Mouse (Mus musculus): ENCODE results near the gene Mafk. TPM values are rescaled to one million over a fixed set of nuclear protein-coding genes. Genes with fewer than 3 reads are reported as not detected.

The Mafk gene
- total RNA-seq, 2 experiments from 2014 or later: 8.9 to 11.7 TPM

DNA sequence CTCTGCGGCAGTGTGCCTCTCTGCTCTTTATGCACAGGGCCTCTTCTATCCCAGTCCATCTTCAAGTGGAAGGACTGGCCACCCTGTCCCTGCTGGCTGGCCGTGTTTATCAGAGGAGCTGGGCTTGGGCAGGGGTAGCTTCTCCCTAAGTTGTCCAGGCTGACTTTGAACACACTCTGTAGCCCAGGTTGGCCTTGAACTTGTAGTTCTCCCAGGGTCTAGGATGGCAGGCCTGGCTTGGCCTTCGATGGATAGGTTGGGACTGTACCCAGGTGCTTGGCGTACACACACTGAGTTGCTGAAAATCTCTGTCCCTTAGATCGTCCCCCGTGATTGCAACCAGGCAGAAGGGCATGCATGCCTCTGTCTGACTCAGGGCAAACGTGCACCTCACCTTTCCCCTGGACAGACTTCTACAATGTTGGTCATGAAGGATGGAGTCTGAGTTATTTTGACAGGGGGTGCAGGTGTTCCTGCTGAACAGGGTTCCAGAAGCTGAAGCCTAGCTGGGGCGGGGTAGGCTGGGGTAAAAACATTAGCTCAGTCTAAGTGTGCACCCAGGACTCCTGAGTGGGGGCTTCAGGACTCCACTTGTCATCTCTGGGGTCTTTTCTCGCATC lies 4.8 kb downstream of the Mafk start:
- no peak for DNase-seq (ENCODE audit: low spot score in 2 of 2)

DNA sequence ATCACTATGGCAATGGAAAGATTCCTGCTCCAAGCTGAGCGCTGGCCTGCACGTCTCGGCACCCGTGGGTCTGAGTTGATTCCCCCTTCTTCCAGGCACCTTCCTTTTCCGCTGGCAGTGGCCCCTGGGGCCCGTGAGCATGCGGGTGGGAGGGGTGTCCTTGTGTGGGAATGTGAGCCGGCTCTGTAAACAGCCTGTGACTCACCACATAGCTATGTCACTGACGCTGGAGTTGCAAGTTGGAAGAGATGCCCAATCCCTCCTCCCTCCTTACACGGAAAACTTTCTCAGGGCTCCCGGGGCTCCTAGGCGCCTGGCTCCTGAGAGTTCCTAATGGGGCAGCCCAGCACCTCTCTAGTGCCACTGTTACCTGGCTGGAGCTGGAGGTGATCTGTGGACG lies 5.6 kb downstream of the Mafk start:
- peak; percentile 50 to 82 for DNase-seq (ENCODE audit: low spot score in 2 of 2)

DNA sequence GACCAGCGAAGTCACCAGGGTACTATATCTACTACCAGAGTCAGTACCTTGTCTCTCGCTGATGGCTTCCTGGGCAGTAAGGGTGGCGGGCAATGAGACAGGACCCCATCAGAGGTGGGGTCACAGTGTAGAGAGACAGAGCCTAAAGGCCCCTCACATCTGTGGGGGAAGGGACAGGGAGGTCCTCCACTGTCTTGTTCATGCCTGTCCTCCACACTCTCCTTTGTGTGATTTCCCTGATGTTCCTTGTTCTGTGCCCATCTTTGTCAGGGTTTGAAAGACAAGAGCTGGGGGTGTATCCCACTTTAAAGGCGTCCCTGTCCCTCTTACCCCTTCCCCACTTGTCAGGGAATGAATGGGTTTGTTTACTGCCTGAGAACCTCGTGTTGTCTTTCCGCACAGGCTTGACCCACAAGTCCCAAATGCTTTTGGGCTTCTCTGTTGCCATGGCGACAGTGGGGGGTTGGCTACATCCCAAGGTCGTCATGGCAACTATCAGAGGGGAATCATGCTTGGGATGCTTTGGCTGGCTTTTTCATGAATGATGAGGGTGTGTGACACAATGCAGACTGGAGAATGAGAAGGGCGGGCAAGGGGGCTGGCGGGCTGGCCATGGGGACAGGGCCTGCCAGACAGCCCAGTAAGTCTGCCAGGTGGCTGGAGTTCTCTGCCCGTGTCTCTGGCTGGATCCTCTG lies 6.3 kb downstream of the Mafk start:
- peak; percentile 73 to 76 for DNase-seq (ENCODE audit: low spot score in 2 of 2)

DNA sequence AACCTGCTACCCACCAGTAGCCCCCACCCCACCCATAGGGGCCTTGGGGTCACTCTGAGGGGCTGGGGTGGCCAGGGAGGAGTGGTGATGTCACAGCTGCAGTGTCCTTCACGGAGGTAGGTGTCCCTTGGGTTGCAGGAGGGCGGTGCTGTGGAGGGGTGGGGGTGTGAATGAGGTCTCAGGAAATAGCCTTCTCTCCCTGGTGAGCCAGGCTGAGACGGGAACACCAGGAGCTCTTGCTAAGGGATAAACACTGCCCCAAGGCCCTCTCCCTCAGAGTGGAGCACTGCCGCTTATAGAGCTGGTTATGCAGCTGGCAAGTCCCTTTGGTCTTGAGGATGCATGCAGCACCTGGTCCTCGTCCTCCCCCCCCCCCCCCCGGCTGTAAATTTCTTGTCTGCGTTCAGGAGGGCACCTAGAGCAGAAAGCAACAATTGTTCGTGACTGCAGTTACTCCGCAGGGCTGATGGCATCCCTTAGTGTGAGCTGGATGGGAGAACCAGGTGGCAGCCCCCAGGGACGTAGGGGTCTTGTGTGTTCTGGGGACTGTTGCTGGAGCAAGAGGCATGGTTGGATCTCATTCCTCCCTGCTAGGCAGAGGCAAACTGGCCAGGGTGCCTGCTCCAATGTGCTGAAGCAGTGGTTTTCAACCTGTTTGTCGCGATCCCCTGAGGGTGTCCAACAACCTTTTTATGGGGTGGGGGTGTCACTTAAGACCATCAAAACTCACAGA lies 7.0 kb downstream of the Mafk start:
- DNase-seq (ENCODE audit: low spot score in 2 of 2): no peak

DNA sequence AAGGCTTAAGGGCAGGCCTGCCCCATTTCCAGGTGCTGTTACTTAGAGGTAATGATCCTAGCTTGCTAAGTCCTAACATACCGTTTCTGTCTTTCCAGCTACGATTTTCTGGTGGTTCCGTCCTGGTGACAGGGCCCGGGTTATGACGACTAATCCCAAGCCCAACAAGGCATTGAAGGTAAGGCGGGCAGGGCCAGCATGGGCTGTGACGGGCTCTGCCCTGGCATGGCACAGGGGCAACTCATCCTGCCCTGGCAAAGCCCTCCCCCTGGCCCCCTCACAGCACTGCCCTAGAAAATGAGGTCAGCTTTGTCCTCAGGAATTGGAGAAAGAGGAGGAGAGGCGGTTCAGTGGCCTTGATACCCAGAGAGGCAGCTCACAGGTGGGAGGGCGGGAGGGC lies 7.7 kb downstream of the Mafk start:
- DNase-seq (ENCODE audit: low spot score in 2 of 2): peak in 1 of 2 experiments; percentile 9

DNA sequence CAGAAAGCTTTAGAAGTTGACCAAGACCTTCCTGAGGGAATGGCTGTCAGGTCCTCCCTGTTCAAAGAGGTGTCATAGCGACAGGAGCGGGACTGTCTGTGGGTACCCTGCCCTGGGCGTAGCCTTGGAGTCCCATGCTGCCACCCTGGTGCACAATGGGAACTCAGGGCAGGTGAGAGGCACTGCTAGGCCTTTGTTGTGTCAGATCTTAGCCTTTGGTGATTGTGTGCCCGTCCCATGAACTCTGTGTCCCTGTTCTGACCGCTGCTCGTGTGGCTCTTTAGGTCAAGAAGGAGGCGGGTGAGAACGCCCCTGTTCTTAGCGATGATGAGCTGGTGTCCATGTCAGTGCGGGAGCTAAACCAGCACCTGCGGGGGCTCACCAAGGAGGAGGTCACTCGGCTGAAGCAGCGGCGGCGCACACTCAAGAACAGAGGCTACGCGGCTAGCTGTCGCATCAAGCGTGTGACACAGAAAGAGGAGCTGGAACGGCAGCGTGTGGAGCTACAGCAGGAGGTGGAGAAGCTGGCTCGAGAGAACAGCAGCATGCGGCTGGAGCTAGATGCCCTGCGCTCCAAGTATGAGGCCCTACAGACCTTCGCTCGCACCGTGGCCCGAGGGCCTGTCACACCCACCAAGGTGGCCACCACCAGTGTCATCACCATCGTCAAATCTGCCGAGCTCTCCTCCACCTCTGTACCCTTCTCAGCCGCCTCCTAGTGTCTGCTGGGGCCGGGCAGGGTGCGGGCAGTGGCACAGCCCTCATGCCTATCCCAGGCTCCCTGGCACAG lies 8.7 kb downstream of the Mafk start:
- no peak for DNase-seq (ENCODE audit: low spot score in 2 of 2)

DNA sequence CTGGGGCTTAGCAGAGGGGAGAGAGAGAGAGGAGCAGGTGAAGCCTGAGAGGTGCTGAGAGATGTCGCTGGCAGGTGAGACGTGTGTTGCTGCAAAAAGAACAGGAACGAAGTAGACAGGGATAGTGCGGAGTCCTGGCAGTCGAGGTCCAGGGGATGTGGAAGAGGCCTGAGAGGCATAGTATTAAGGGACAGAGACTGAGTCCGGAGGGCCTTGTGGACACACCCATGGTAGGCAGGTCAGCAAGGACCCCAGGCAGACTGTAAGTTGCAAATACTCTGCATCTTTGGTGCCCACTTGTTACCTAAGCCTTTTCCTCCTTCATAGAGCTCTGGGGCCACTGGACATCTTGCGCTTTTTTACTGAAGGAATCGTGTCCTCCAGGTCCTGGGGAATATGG lies 9.9 kb downstream of the Mafk start:
- no peak for DNase-seq (ENCODE audit: low spot score in 2 of 2)

DNA sequence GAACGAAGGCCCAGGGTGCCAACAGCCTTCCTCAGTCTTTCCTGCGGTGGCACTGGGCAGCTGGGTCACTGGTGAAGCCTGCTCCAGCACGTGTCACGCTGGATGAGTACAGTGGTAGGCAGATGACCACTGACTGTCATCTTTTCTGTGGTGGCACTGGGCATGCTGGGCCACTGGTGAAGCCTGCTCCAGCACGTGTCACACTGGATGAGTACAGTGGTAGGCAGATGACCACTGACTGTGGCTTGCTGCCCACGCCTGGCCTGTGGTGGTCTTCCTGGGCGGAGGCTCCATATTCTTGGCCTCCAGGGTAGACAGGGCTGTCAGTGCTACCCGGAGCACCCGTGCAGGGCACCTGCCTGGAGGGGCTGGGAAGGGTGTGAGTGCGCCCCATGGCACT lies 10.6 kb downstream of the Mafk start:
- no peak for DNase-seq (ENCODE audit: low spot score in 2 of 2)

DNA sequence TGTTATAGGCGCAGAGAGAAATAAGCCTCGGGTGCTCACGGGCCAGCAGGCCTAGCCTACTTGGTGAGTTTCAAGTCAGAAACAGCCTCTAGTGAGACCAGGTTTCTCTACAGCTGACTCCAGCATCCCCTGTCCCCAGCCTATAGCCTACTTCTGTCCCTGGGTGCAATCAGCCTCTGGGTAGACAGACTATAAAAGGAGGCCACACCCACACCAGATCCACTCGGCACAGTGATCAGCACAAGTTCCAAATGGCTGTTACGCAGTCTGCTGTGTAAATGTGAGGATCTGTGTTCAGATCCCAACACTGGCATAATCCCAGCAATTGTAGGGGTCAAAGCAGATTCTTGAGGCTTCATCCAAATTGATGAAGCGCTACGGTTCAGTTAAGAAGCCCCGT lies 11.9 kb downstream of the Mafk start:
- DNase-seq (ENCODE audit: low spot score in 2 of 2): no peak

DNA sequence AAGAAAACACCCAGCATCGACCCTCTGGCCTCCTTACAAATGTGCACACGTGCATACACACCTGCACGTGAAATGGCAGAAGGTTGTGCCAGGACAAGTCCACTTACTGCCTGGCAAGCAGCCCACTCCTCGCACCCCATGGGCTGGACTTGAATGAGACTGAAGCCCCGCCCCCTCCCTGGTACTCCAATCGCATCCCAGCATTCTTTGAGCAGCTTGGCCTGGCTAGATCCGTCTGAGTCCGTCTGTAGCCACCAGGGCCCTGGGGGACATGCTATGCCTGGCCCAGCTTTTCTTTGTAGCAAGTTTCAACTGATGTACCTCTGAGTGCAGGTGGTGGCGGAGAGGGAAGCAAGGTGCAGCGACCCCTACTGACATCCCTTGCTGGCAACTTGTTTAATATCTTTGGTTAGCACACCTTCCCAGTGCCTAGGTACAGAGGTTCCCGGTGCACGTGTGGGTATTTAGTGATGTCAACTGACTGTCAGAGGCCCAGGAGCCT lies 12.3 kb downstream of the Mafk start:
- peak in 1 of 2 experiments; percentile 47 for DNase-seq (ENCODE audit: low spot score in 2 of 2)

DNA sequence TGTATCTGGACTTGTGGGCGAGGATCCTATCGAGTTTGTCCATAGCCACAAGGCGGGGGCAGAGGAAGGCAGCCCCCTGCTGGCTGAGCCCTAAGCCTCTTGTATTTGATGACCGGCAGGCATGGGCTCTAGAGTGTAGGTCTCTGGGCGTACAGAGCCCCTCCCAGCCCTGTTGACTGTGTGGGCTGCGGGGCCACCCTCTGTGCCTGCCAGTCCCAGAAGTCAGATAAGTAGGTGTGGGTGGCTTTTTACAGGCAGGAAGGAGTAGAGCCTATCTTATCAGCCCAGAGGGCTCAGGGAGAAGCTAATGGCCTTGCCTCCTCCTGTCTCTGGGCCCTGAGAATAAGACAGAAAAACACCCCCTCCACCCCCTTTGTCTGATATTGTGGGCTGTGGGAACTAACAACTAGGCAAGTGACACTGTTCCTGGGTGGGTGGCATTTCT lies 12.8 kb downstream of the Mafk start:
- no peak for DNase-seq (ENCODE audit: low spot score in 2 of 2)

DNA sequence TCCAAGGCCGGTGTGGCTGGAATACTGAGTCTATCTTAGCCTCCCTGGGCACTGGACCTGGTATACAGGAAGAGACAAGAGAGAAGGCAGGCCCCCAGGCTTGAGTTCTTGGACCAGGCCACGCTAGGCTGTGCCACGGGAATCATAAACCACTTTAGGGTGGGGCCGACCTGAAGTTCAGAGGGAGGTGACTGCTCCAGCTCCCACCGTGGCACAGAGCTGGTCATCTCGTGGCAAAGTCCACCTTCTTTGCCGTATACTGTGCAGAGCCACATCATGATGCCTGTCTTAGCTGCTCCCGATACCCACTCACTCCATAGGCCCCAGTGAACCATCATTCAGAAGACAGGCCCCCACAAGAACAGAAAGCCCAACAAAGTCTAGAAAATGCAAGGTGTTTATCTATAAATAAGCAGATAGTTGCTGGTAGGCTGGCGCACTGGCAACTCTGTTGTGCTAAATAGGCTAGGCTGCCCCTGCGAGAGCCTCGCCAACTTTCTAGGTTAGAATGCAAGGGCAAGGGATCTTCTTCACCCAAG lies 13.3 kb downstream of the Mafk start:
- DNase-seq (ENCODE audit: low spot score in 2 of 2): no peak

DNA sequence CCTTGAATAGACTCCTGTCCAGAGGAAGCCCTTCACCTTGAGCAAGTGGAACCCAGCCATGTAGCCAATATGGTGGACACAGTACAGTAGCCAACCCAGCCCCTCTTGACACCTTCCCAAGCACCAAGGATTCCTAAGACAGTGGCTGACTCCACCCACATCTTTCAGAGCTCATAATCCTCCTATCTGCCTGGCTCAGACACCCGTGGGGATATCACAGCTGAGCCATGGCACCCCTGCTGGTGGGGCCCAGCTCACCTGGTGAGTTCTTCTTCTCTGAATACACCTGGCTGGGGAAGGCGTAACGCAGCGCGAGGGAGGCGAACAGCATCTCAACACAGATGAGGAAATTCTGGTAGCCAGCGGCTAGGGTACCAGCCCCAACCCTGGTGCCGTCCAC lies 14.6 kb downstream of the Mafk start:
- peak in 1 of 2 experiments; percentile 9 for DNase-seq (ENCODE audit: low spot score in 2 of 2)

DNA sequence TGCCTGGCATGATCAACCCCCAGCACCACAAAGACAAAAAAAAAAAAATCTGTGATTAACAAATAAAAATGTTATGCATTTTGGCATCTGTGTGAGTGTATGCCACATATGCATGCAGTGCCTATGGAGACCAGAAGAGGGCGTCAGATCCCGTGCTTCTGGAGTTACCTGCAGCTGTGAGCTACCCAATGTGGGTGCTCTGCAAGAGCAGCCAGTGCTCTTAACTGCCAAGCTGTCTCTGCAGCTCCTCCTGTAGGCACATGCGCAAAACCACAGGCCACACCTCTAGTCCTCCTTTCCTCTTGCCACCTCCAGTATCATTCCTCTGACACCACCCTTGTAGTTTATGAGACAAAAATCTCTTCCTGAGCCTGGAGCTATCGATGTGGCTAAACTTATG lies 18.1 kb downstream of the Mafk start:
- DNase-seq (ENCODE audit: low spot score in 2 of 2): no peak

DNA sequence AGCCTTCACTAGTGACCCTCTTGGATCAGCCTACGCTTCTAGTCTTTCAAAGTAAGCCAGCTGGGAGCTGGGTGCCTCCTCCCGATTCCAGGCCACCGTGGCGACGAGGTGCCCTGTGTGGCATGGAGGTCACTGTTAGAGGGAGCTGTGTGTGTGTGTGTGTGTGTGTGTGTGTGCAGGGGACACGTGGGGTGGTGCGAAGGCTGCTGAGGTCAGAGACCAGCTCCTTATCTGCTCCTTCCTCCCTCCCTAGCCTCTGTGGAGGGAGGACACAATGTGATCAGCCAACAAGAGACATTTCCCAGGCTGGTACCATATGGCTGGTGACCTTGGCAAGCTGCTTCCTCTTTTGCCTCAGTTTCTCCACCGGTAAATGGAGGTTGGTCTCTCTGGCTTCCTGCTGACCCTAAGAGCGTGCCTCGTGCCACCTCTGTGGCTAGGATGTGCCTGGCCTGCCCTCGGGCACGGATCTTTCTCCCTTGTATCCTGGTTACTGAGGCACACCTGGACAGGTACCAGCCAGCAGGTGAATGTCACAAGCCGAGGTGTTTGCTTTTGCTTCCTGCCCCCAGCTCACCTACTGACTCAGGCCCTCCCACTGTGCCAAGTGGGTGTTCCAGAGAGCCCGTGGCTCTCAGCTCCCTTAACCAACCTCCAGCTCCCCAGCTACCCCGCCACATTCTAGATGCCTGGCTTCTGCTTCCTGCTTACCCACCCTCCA lies 20.5 kb downstream of the Mafk start:
- DNase-seq (ENCODE audit: low spot score in 2 of 2): no peak

DNA sequence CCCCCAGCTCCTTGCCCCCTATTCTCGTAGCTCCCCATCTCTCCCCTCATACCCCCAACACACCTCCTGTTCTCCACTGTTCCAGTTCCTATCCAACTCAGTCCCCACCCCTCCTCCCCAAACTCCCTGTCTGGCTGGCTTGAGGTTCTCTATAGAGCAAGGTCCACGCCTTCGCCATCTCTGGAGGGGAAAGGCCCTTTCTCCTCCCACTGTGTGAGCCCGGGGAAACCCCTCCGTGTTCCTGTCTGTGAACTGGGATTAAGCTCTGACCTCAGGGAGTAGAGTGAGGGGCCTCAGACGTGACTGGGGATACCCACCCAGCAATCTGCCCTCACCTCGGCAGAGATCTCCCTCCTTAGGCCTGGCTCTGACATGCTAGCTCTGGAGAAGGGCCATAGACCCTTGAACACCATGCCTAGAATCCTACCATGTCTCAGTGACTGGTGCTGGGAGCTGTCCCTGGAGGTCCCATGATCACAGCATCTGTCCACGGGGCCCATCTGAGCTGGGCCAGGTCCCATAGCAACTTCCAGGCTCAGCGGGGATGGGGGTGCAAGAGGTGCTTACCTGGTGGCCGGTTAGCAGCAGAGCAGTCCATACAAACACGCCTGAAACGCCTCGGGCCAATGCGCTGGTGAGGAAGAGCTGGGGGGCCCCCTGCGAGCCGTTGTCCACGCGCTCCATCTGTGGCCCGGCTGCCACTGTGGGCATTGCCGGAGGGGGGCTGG lies 21.2 kb downstream of the Mafk start:
- no peak for DNase-seq (ENCODE audit: low spot score in 2 of 2)

DNA sequence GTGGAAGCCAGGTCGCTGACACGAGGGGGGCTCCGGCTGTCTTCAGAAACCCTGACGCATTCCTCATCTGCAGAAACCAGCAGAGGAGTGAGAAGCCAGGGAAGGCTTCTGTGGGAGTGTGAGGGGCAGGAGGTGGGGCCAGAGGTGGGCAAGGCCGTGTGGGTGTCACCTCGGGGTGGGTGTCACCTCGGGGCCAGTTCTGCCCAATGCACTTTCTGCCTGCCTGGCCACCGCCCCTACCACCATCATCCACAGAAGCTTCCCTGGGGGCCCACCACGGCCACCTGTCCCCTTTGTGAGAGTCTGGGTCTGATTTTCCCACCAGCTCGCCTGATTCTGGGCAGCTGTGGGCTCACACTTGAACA lies 21.8 kb downstream of the Mafk start:
- DNase-seq (ENCODE audit: low spot score in 2 of 2): no peak

DNA sequence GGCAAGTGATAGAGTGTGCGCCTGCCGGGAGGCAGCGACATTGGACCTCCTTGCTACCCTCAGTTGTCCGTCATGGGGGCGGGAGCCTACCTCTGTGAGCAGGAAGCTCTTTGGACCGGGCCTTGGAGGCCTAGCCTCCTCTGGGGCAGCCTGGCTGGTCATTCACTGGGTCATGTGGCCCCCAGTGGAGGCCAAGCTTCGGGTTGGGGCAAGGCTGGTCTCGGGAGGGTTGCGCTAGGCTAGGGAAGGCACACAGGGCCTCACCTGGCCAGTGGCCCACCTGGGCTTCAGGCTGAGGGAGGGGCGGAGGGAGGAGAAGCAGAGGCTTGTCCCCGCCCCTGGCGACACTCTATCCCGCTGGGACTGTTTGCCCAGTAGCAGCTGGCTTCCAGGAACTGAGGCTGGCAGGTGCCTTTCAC lies 22.7 kb downstream of the Mafk start:
- no peak for DNase-seq (ENCODE audit: low spot score in 2 of 2)

DNA sequence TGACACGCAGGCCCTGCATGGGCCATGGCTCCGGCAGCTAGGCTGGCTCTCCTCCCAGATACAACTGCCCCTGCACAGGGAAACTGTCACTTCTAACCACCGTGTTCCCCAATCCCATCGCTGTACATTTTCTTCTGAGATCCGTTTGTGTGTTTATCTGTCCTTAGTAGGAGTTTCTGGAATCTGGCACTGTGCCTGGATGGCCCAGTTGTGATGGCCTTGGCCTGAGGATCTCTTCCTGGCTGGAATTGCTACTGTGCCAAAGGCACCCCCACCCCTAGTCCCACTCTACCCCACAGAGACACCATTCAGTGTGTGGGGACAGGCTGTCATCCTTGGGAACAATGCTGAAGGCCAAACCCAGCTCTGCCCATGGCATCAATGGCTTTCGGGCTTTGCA lies 24.7 kb downstream of the Mafk start:
- DNase-seq (ENCODE audit: low spot score in 2 of 2): no peak

DNA sequence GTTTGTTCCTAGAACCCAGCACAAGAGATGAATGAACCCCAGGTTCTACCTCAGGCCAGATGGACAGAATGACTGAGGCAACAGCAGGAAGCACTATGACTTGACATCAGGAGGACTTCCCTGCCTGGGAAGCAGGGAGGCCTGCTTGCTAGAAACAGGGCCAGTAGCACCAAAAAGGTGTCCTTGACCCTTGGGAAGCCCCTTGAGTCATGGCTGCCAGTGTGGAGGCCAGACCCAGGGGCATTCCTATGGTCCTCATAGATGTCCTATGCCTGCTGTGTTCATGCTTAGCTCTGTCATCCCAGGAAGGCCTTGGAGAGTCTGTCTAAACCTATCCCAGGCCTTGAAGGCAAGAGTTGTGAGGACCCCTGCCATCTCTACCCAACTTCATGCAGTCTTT lies 25.1 kb downstream of the Mafk start:
- DNase-seq (ENCODE audit: low spot score in 2 of 2): no peak

Data from gastrocnemius, postnatal 4 days (tissue).